Mouse (Mus musculus): Measurements from ENCODE around the gene Tspear. TPM values are rescaled to one million over a fixed set of nuclear protein-coding genes. Genes with fewer than 3 reads are reported as not detected.

Gene Tspear
- 1.2 TPM for total RNA-seq (2023)

GRCm38 (mm10) chr10:77685895-77686664 lies at the start of gene Tspear:
TSS of gene Tspear (plus strand) at chr10:77686569.

DNA sequence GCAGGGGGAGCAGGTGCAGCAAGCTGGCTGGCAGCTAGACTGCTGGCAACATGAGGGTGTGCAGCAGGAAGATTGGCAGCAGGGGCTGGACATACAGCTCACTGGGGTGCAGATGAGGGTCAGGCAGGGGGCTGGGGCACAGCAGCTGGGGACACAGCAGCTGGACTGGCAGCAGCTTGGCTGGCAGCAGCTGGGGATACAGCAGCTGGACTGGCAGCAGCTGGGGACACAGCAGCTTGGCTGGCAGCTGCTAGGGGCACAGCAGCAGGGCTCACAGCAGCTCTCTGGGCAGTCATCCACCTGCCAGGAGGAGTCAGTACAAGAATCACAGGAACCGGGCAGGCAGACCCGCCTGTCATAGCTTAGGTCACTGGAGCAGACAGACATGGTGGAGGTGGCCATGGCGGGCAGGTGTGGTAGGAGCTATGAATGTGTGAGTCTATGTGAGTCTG lies 4.0 kb downstream of the Tspear start, which contains the start of gene Gm19402:
TSS of gene Gm19402 (minus strand) at position 402 of the 452 bp plus-strand sequence.

DNA sequence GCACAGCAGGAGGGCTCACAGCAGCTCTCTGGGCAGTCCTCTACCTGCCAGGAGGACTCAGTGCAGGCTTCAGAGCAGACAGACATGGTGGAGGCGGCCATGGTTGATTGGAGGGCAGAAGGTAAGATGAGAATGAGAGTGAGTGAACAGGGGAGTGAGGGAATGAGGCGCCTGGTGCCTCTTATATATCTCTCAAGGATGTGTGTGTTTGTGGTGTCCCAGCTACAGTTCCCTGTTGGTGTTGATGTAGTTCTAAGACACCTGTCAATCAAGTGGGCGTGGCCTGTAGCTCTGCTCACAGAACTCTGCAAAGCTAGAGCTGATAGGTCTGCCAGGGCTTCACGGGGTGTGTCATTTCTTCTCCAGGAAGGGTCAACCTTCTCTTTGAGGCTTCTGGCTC lies 10.8 kb downstream of the Tspear start, which contains the start of gene Gm9508:
TSS of gene Gm9508 (minus strand) at position 101 of the 400 bp plus-strand sequence.

GRCm38 (mm10) chr10:77706326-77706725 lies 20.0 kb downstream of the Tspear start, which contains the start of gene Gm10272:
TSS of gene Gm10272 (plus strand) at chr10:77706626.

GRCm38 (mm10) chr10:77711157-77711556 lies 24.8 kb downstream of the Tspear start, which contains the start of gene Gm10024:
TSS of gene Gm10024 (plus strand) at chr10:77711457.

GRCm38 (mm10) chr10:77715507-77715906 lies 29.1 kb downstream of the Tspear start, which contains the start of gene Gm10142:
TSS of gene Gm10142 (plus strand) at chr10:77715807.

DNA sequence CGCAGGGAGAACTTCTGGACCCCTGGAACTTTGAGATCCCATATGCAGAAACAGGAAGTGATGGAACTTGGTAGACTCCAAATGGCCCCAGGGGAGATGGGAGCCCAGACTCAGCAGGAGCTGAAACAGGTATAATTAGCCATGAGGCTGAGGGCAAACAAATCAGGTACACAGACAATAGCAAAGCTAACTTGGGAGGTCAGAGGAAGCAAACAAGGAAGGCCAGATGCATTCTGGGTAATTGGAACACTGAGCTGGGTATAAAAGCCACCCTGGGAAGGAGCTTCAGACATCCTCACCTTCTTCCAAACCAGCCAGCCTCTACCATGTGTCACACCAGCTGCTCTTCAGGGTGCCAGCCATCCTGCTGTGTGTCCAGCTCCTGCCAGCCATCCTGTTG lies 33.9 kb downstream of the Tspear start, which contains the start of gene Krtap12-1:
TSS of gene Krtap12-1 (plus strand) at position 301 of the 400 bp plus-strand sequence.

DNA sequence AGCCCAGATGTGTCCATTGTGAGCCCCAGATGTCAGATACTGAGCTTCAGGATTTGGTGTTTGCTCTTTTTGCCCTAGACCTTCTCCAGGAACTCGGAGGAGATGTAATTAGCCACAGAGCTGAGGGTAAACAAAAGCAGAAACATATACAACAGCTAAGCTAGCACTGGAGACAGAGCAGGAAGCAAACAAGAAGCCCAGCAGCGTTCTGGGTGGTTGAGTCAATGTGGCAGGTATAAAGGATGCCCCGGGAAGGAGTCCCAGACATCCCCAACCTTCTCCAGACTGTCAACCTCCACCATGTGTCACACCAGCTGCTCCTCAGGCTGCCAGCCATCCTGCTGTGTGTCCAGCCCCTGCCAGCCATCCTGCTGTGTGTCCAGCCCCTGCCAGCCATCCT lies 39.8 kb downstream of the Tspear start, which contains the start of gene Gm10100:
TSS of gene Gm10100 (plus strand) at position 301 of the 400 bp plus-strand sequence.

GRCm38 (mm10) chr10:77741924-77742688 lies 55.7 kb downstream of the Tspear start, which contains the start of gene Gm18596:
TSS of gene Gm18596 (minus strand) at chr10:77742638.

GRCm38 (mm10) chr10:77751254-77751653 lies 64.9 kb downstream of the Tspear start, which contains the start of gene Gm9736:
TSS of gene Gm9736 (minus strand) at chr10:77751354.

GRCm38 (mm10) chr10:77759582-77759981 lies 73.2 kb downstream of the Tspear start, which contains the start of gene Gm3233:
TSS of gene Gm3233 (minus strand) at chr10:77759682.

GRCm38 (mm10) chr10:77771225-77771624 lies 84.9 kb downstream of the Tspear start, which contains the start of gene Gm3238:
TSS of gene Gm3238 (minus strand) at chr10:77771325.

GRCm38 (mm10) chr10:77776844-77777243 lies 90.5 kb downstream of the Tspear start, which contains the start of gene Gm7138:
TSS of gene Gm7138 (minus strand) at chr10:77776944.

GRCm38 (mm10) chr10:77782442-77782841 lies 96.1 kb downstream of the Tspear start, which contains the start of gene Gm3250:
TSS of gene Gm3250 (minus strand) at chr10:77782542.

GRCm38 (mm10) chr10:77787876-77788275 lies 101.5 kb downstream of the Tspear start, which contains the start of gene Gm7137:
TSS of gene Gm7137 (minus strand) at chr10:77788200.

GRCm38 (mm10) chr10:77794976-77795375 lies 108.6 kb downstream of the Tspear start, which contains the start of gene Gm9639:
TSS of gene Gm9639 (minus strand) at chr10:77795076.

GRCm38 (mm10) chr10:77798921-77799508 lies 112.6 kb downstream of the Tspear start, which contains the start of gene Gm19668:
TSS of gene Gm19668 (minus strand) at chr10:77799133.

GRCm38 (mm10) chr10:77811743-77812142 lies 125.4 kb downstream of the Tspear start, which contains the start of gene Gm9507:
TSS of gene Gm9507 (minus strand) at chr10:77811843.

GRCm38 (mm10) chr10:77814382-77814781 lies 128.0 kb downstream of the Tspear start, which contains the start of gene Gm2696:
TSS of gene Gm2696 (plus strand) at chr10:77814682.

DNA sequence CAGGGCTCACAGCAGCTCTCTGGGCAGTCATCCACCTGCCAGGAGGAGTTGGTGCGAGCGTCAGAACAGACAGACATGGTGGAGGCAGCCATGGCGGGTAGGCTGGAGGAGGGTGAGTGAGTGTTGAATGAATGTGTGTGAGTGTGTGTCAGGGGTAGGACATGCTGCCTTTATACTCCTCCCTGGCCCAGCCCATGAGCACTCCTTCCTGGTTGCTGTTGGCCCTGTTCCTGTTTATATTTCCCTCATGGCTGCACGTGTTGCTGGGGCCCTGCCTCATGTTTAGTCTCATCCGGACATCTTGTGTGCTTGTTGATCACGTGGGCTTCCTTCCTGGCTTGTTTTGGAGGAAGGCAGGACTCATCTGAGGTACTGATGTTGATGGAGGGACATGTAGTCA lies 140.6 kb downstream of the Tspear start, which contains the start of gene Krtap10-4:
TSS of gene Krtap10-4 (minus strand) at position 145 of the 400 bp plus-strand sequence.

GRCm38 (mm10) chr10:77835647-77836046 lies 149.3 kb downstream of the Tspear start, which contains the start of gene Krtap10-10:
TSS of gene Krtap10-10 (plus strand) at chr10:77835947.

DNA sequence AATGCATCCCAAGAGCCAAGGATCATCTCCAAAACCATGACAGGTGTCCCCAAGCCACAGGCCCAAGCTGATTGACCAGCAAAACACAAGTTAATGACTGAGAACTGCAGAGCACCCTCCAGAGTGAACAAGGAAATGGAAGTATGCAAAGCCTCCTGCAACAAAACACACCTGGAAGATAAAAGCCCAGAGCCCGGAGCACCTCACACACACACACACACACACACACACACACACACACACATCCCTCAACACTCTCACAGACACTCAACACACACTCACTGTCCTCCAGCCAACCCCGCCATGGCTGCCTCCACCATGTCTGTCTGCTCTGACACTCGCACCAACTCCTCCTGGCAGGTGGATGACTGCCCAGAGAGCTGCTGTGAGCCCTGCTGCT lies 160.1 kb downstream of the Tspear start, which contains the start of gene Gm36176:
TSS of gene Gm36176 (plus strand) at position 301 of the 400 bp plus-strand sequence.

All from CD8-positive naive resting alpha-beta T cell, adult 57 days (primary cell).